Mouse (Mus musculus) kidney, postnatal 0 days (tissue): ENCODE results near the gene Ttc28. TPM values are rescaled to one million over a fixed set of nuclear protein-coding genes. Genes with fewer than 3 reads are reported as not detected.

Experiments used
- ATAC-seq: fragments of 200-750 bp; cut with Nextera tagmentation; replicated peaks from 2 replicates; pipeline ENCODE4 v1.8.0; 2017; ENCODE audit warnings: low read depth, moderate number of reproducible peaks, moderate TSS enrichment, moderate library complexity; ENCODE audit not compliant: low FRiP score
- DNase-seq: peaks from one replicate; pipeline ENCODE4 v3.0.0-alpha.2; 2016; ENCODE audit warnings: low spot score
- H3K27ac ChIP-seq: fragments of 300-500 bp; sonication (generic); 2 replicates; pipeline ENCODE4 v1.5.1; 2014; ENCODE audit warnings: mild to moderate bottlenecking
- H3K27me3 ChIP-seq: fragments of 300-500 bp; sonication (generic); 2 replicates; pipeline ENCODE4 v1.6.1; 2014; ENCODE audit warnings: low read length, mixed read lengths; ENCODE audit not compliant: insufficient read depth
- H3K36me3 ChIP-seq: fragments of 300-500 bp; sonication (generic); 2 replicates; pipeline ENCODE4 v1.6.1; 2014; ENCODE audit warnings: low read length, mixed read lengths; ENCODE audit not compliant: insufficient read depth
- H3K4me1 ChIP-seq: fragments of 300-500 bp; sonication (generic); replicated peaks from 2 replicates; pipeline ENCODE4 v1.6.1; 2014; ENCODE audit warnings: antibody characterized with exemption, low read length, mixed read lengths; ENCODE audit not compliant: insufficient read depth
- H3K4me2 ChIP-seq: fragments of 300-500 bp; sonication (generic); 2 replicates; pipeline ENCODE4 v1.6.1; 2014; ENCODE audit warnings: mild to moderate bottlenecking, low read length, moderate library complexity, mixed read lengths
- H3K4me3 ChIP-seq: fragments of 300-500 bp; sonication (generic); replicated peaks from 2 replicates; pipeline ENCODE4 v1.5.1; 2014; ENCODE audit warnings: low read depth, low read length
- H3K9ac ChIP-seq: fragments of 300-500 bp; sonication (generic); 2 replicates; pipeline ENCODE4 v1.6.1; 2014; ENCODE audit warnings: low read depth, low read length
- H3K9me3 ChIP-seq: fragments of 300-500 bp; sonication (generic); replicated peaks from 2 replicates; pipeline ENCODE4 v1.6.1; 2016; ENCODE audit warnings: low read length, inconsistent platforms, mixed read lengths
- CTCF ChIP-seq: IDR thresholded peaks from 2 replicates; pipeline ENCODE4 v1.5.1; 2016; ENCODE audit warnings: antibody characterized with exemption, low read depth, mild to moderate bottlenecking, moderate library complexity
- WGBS: fragments of 180-500 bp; shearing (Covaris S2); extraction: QIAGEN DNeasy Blood & Tissue Kit; methylation state at CpG from one replicate; pipeline ENCODE4 v1.1.7; 2014; 5-methylcytosine and 5-hydroxymethylcytosine counted together
- polyA plus RNA-seq: library from polyadenylated mRNA; unstranded; fragments of >200 nt; fragmentation: Nextera tagmentation; extraction: Ambion mirVana; gene quantifications from 2 replicates; pipeline ENCODE4 v1.2.1, GENCODE M21; 2015

Ttc28 gene
- polyA plus RNA-seq, 1 experiment from 2014 or later: 8.1 TPM

GRCm38 (mm10) chr5:110958196-110958595 is 78.6 kb downstream of the Ttc28 start:
- ATAC-seq (no peak), DNase-seq (no peak)
- Histone ChIP-seq H3K36me3 (no peaks in the 10 kb centered on the region), H3K27me3 (no peaks in the 10 kb centered on the region), H3K4me2 (no peak overlapping the region), H3K9ac (no peak overlapping the region), H3K9me3 (no peaks in the 10 kb centered on the region), H3K27ac (no peak overlapping the region), H3K4me1 (no peaks in the 10 kb centered on the region), H3K4me3 (no peak overlapping the region)
- WGBS: 86% methylated on average over 4 of the region's 4 CpGs
- TF ChIP-seq CTCF: no peak

- H3K9ac ChIP-seq: no peak overlapping the region
- no peak overlapping the region for H3K4me3 ChIP-seq
- H3K4me1 ChIP-seq: no peaks in the 10 kb centered on the region
- no peak for TF ChIP-seq CTCF
- no peaks in the 10 kb centered on the region for H3K9me3 ChIP-seq
- H3K27ac ChIP-seq: no peak overlapping the region
- no peak overlapping the region for H3K4me2 ChIP-seq
- DNase-seq: peak; percentile 65
- H3K27me3 ChIP-seq: no peaks in the 10 kb centered on the region
- 41% methylated on average over 4 of the region's 4 CpGs for WGBS
- no peak for ATAC-seq
- H3K36me3 ChIP-seq: no peaks in the 10 kb centered on the region
These were observed 80.5 kb downstream of the Ttc28 start for GRCm38 (mm10) chr5:110960067-110960466.

GRCm38 (mm10) chr5:110960890-110961289 is 81.3 kb downstream of the Ttc28 start:
- Histone ChIP-seq H3K9ac (no peak overlapping the region), H3K4me3 (no peak overlapping the region), H3K27ac (no peak overlapping the region), H3K9me3 (no peaks in the 10 kb centered on the region), H3K4me1 (no peaks in the 10 kb centered on the region), H3K36me3 (no peaks in the 10 kb centered on the region), H3K27me3 (no peaks in the 10 kb centered on the region), H3K4me2 (no peak overlapping the region)
- ATAC-seq (no peak), DNase-seq (no peak)
- WGBS: 74% methylated on average over 4 of the region's 4 CpGs
- no peak for TF ChIP-seq CTCF

- Histone ChIP-seq H3K27me3 (no peaks in the 10 kb centered on the region), H3K4me2 (no peak overlapping the region), H3K4me1 (no peaks in the 10 kb centered on the region), H3K9ac (no peak overlapping the region), H3K36me3 (no peaks in the 10 kb centered on the region), H3K27ac (no peak overlapping the region), H3K9me3 (no peaks in the 10 kb centered on the region), H3K4me3 (no peak overlapping the region)
- no peak for TF ChIP-seq CTCF
- DNase-seq (no peak), ATAC-seq (no peak)
- 84% methylated on average over 11 of the region's 11 CpGs for WGBS
These were observed 88.0 kb downstream of the Ttc28 start for GRCm38 (mm10) chr5:110967483-110968055.

GRCm38 (mm10) chr5:110968566-110968965 is 89.0 kb downstream of the Ttc28 start:
- DNase-seq (no peak), ATAC-seq (no peak)
- Histone ChIP-seq H3K4me2 (no peak overlapping the region), H3K36me3 (no peaks in the 10 kb centered on the region), H3K4me3 (no peak overlapping the region), H3K9me3 (no peaks in the 10 kb centered on the region), H3K4me1 (no peaks in the 10 kb centered on the region), H3K27ac (no peak overlapping the region), H3K27me3 (no peaks in the 10 kb centered on the region), H3K9ac (no peak overlapping the region)
- 50% methylated on average over 1 of the region's 1 CpGs for WGBS
- no peak for TF ChIP-seq CTCF

GRCm38 (mm10) chr5:110970162-110970780 is 90.7 kb downstream of the Ttc28 start:
- H3K27ac ChIP-seq: no peak overlapping the region
- H3K4me2 ChIP-seq: no peak overlapping the region
- H3K9me3 ChIP-seq: no peaks in the 10 kb centered on the region
- no peaks in the 10 kb centered on the region for H3K4me1 ChIP-seq
- no peaks in the 10 kb centered on the region for H3K36me3 ChIP-seq
- no peak for DNase-seq
- H3K27me3 ChIP-seq: no peaks in the 10 kb centered on the region
- no peak for TF ChIP-seq CTCF
- no peak overlapping the region for H3K4me3 ChIP-seq
- no peak for ATAC-seq
- 67% methylated on average over 9 of the region's 9 CpGs for WGBS
- no peak overlapping the region for H3K9ac ChIP-seq
